Comparison of ENCODE assay signal across 8 mouse cellular contexts in genomic region chr1:34841709-34842388, GRCm38 (mm10). TPM values are rescaled to one million over a fixed set of nuclear protein-coding genes. Genes with fewer than 3 reads are reported as not detected.
DNase-seq lines count a peak whose midpoint lies in the region; ATAC-seq and TF ChIP-seq lines count a peak whose summit lies in the region.

No protein-coding gene starts in this region.

- peaks cover 25% of the 10 kb centered on the region for H3K4me1 ChIP-seq in kidney, adult 2 months (ENCODE audit: control insufficient read depth, insufficient read depth, low read length)
- H3K4me1 ChIP-seq in brown adipose tissue, adult 24 weeks (ENCODE audit: control insufficient read depth, insufficient read depth, insufficient read length, low read length): peaks cover 16% of the 10 kb centered on the region; the same call in 1 of the 2 replicates
- peaks cover 46% of the 10 kb centered on the region for H3K4me1 ChIP-seq in hindbrain, embryonic 15.5 days (replicated peaks)

- no peaks in the 10 kb centered on the region for H3K27me3 ChIP-seq in kidney, adult 2 months (replicated peaks; ENCODE audit: control insufficient read depth, insufficient read depth, low read length)
- no peaks in the 10 kb centered on the region for H3K27me3 ChIP-seq in hindbrain, embryonic 15.5 days
- H3K27me3 ChIP-seq in myocyte (ENCODE audit: control insufficient read depth, insufficient read depth, insufficient read length): no peaks in the 10 kb centered on the region

- peaks cover 56% of the 10 kb centered on the region for H3K79me2 ChIP-seq in myocyte (ENCODE audit: control insufficient read depth, insufficient read depth)

- TF ChIP-seq CTCF in kidney, adult 2 months (conservative IDR thresholded peaks at IDR 0.05; ENCODE audit: insufficient read depth, insufficient read length, low read depth, low read length): no peak

- no peaks in the 10 kb centered on the region; the same call in 1 of the 2 replicates for H3K36me3 ChIP-seq in kidney, adult 2 months (ENCODE audit: control insufficient read depth, insufficient read depth, low read length)
- H3K36me3 ChIP-seq in hindbrain, embryonic 15.5 days: no peaks in the 10 kb centered on the region
- H3K36me3 ChIP-seq in myocyte (ENCODE audit: control insufficient read depth, insufficient read depth): peaks cover under 1% of the 10 kb centered on the region

- no peaks in the 10 kb centered on the region for H3K9me3 ChIP-seq in hindbrain, embryonic 15.5 days

- H3K4me3 ChIP-seq in kidney, adult 2 months (ENCODE audit: insufficient read depth, low read depth, low read length): peak overlapping the region; percentile 97
- H3K4me3 ChIP-seq in brown adipose tissue, adult 24 weeks (ENCODE audit: insufficient read depth, low read depth, low read length): peak overlapping the region; percentile 74
- peak overlapping the region; percentile 65 for H3K4me3 ChIP-seq in hindbrain, embryonic 15.5 days
- peak overlapping the region; percentile 84 for H3K4me3 ChIP-seq in myocyte

- H3K4me2 ChIP-seq in hindbrain, embryonic 15.5 days: peak overlapping the region; percentile 79
- peak overlapping the region; percentile 91 for H3K4me2 ChIP-seq in myocyte (ENCODE audit: low read depth)

- peak overlapping the region; percentile 73 for H3K9ac ChIP-seq in hindbrain, embryonic 15.5 days

- H3ac ChIP-seq in myocyte (ENCODE audit: control insufficient read depth, insufficient read length): peak overlapping the region; percentile 68

- peak overlapping the region; percentile 91 for H3K27ac ChIP-seq in kidney, adult 2 months (ENCODE audit: insufficient read depth, low read depth, low read length)
- peak overlapping the region; percentile 86 for H3K27ac ChIP-seq in brown adipose tissue, adult 24 weeks (replicated peaks; ENCODE audit: low read depth, low read length)
- H3K27ac ChIP-seq in hindbrain, embryonic 15.5 days (replicated peaks): peak overlapping the region; percentile 100

- 1% methylated on average over 12 of the region's 12 CpGs for WGBS in kidney, adult 2 months
- WGBS in hindbrain, embryonic 15.5 days: under 1% methylated on average over 12 of the region's 12 CpGs

- no peak for TF ChIP-seq POLR2A in kidney, adult 2 months (IDR thresholded peaks at IDR 0.05; ENCODE audit: low read depth, low read length)
- TF ChIP-seq POLR2A in myocyte (IDR thresholded peaks at IDR 0.05; ENCODE audit: insufficient read length, low read depth): no peak

- ATAC-seq in hindbrain, embryonic 15.5 days (ENCODE audit: low FRiP score, low read depth): no peak; the same call in 1 of the 2 replicates

- peak; percentile 60 for DNase-seq in kidney, adult 2 months
- DNase-seq in kidney, postnatal 10 days: no peak
- no peak for DNase-seq in natural killer cell, adult 2 months (ENCODE audit: low spot score in 2 of 2)
- no peak for DNase-seq in left cerebral cortex, adult 9 months (ENCODE audit: low spot score in 2 of 2)
- no peak for DNase-seq in frontal cortex, postnatal 10 days (ENCODE audit: low spot score in 2 of 2)

TF ChIP-seq in myocyte, 11 proteins besides CTCF, POLR2A, EP300 and RAD21:
- no peak for TF ChIP-seq REST (IDR thresholded peaks at IDR 0.05; ENCODE audit: insufficient read depth, insufficient read length)
- no peak for TF ChIP-seq E2F4 (IDR thresholded peaks at IDR 0.05; ENCODE audit: insufficient read depth)
- no peak for TF ChIP-seq CEBPB (IDR thresholded peaks at IDR 0.05; ENCODE audit: insufficient read depth, poor library complexity, severe bottlenecking)
- no peak for TF ChIP-seq USF1 (IDR thresholded peaks at IDR 0.05; ENCODE audit: low read depth)
TF ChIP-seq in myocyte: peak in this region for 0.

RNA-seq across cellular contexts. Expression of gene Fam168b, which starts 1.0 kb away (rescaled TPM):
- 236 and 254 TPM in 2 replicates for polyA plus RNA-seq in kidney, adult 2 months (2012; rRNA removed)
- 40.5 and 48.7 TPM in 2 replicates for polyA plus RNA-seq in brown adipose tissue, adult 24 weeks (2012; ENCODE audit: insufficient read depth, insufficient read length, missing spikeins)
- 133 and 142 TPM in 2 replicates for polyA plus RNA-seq in hindbrain, embryonic 15.5 days (2015; fragmentation: Nextera tagmentation; extraction: Ambion mirVana)
- polyA plus RNA-seq in myocyte (2012; fragmentation: generic; extraction: Trizol): 37.7 TPM

RNA-seq across cellular contexts. Expression of gene Plekhb2, which starts 7.9 kb away (rescaled TPM):
- 195 and 227 TPM in 2 replicates for polyA plus RNA-seq in kidney, adult 2 months (2012; rRNA removed)
- polyA plus RNA-seq in brown adipose tissue, adult 24 weeks (2012; ENCODE audit: insufficient read depth, insufficient read length, missing spikeins): 52.5 and 62.4 TPM in 2 replicates
- polyA plus RNA-seq in hindbrain, embryonic 15.5 days (2015; fragmentation: Nextera tagmentation; extraction: Ambion mirVana): 75.3 and 79.5 TPM in 2 replicates
- polyA plus RNA-seq in myocyte (2012; fragmentation: generic; extraction: Trizol): 66.2 TPM
